Mouse (Mus musculus) stomach, embryonic 14.5 days (tissue): Measurements from ENCODE around the gene Cab39. TPM values are rescaled to one million over a fixed set of nuclear protein-coding genes. Genes with fewer than 3 reads are reported as not detected.

ENCODE experiments used
- ATAC-seq: fragments of 200-750 bp; cut with Nextera tagmentation; 2 replicates; pipeline ENCODE4 v1.8.0; 2017; ENCODE audit warnings: low read depth, moderate TSS enrichment; ENCODE audit not compliant: insufficient number of reproducible peaks, insufficient read depth, low FRiP score
- H3K27ac ChIP-seq: fragments of 300-500 bp; sonication (generic); 2 replicates; pipeline ENCODE4 v1.5.1; 2014; ENCODE audit warnings: mild to moderate bottlenecking, low read length, moderate library complexity, mixed read lengths
- H3K27me3 ChIP-seq: fragments of 300-500 bp; sonication (generic); 2 replicates; pipeline ENCODE4 v1.6.1; 2014; ENCODE audit warnings: low read length, control low read depth, mixed read lengths; ENCODE audit not compliant: control insufficient read depth, insufficient read depth
- H3K36me3 ChIP-seq: fragments of 300-500 bp; sonication (generic); 2 replicates; pipeline ENCODE4 v1.6.1; 2014; ENCODE audit warnings: mild to moderate bottlenecking, control low read depth, low read length, moderate library complexity, mixed read lengths; ENCODE audit not compliant: control insufficient read depth, insufficient read depth
- H3K4me1 ChIP-seq: fragments of 300-500 bp; sonication (generic); 2 replicates; pipeline ENCODE4 v1.6.1; 2014; ENCODE audit warnings: low read length, control low read depth, mixed read lengths; ENCODE audit not compliant: control insufficient read depth, insufficient read depth
- H3K4me2 ChIP-seq: fragments of 300-500 bp; sonication (generic); replicated peaks from 2 replicates; pipeline ENCODE4 v1.6.1; 2014; ENCODE audit warnings: low read depth, low read length, control low read depth
- H3K4me3 ChIP-seq: fragments of 300-500 bp; sonication (generic); 2 replicates; pipeline ENCODE4 v1.5.1; 2014; ENCODE audit warnings: low read depth, low read length, control low read depth
- H3K9ac ChIP-seq: fragments of 300-500 bp; sonication (generic); replicated peaks from 2 replicates; pipeline ENCODE4 v1.6.1; 2014; ENCODE audit warnings: low read depth, mild to moderate bottlenecking, control low read depth, low read length, moderate library complexity, mixed read lengths
- H3K9me3 ChIP-seq: fragments of 300-500 bp; sonication (generic); 2 replicates; pipeline ENCODE4 v1.6.1; 2016; ENCODE audit warnings: low read depth, low read length, control low read depth; ENCODE audit not compliant: control insufficient read depth
- WGBS: fragments of 180-500 bp; shearing (Covaris S2); extraction: QIAGEN DNeasy Blood & Tissue Kit; methylation state at CpG from one replicate; pipeline ENCODE4 v1.1.7; 2014; 5-methylcytosine and 5-hydroxymethylcytosine counted together
- polyA plus RNA-seq: library from polyadenylated mRNA; unstranded; fragments of >200 nt; fragmentation: Nextera tagmentation; extraction: Ambion mirVana; gene quantifications from 2 replicates; pipeline ENCODE4 v1.2.1, GENCODE M21; 2014

Gene Cab39
- polyA plus RNA-seq, 1 experiment from 2014 or later: 52.1 TPM

GRCm38 (mm10) chr1:85776154-85776553 lies 17.1 kb upstream of the Cab39 start:
- H3K4me1 ChIP-seq: no peaks in the 10 kb centered on the region
- 44% methylated on average over 10 of the region's 10 CpGs for WGBS
- no peak overlapping the region for H3K4me3 ChIP-seq
- no peak overlapping the region for H3K9ac ChIP-seq
- ATAC-seq: no peak
- H3K27me3 ChIP-seq: no peaks in the 10 kb centered on the region
- H3K9me3 ChIP-seq: no peaks in the 10 kb centered on the region
- no peak overlapping the region for H3K4me2 ChIP-seq
- no peaks in the 10 kb centered on the region for H3K36me3 ChIP-seq
- H3K27ac ChIP-seq: no peak overlapping the region

DNA sequence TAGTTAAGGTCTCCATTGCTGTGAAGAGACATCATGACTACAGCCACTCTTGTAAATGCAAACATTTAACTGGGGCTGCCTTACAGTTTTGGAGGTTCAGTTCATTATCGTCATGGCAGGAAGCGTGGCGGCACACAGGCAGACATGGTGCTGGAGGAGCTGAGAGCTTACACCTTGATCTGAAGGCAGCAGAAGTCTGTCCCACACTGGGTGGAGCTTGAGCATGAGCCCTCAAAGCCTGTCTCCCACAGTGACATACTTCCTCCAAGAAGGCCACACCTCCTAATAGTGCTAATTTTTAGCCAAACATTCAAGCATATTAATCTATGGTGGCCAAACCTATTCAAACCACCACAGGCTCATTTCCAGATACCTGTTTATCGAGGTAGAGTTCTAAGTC lies 14.8 kb upstream of the Cab39 start, which contains the start of gene A630001G21Rik:
TSS of gene A630001G21Rik (minus strand) at position 208 of the 400 bp plus-strand sequence.
- no peak within 1 kb of the TSS for H3K4me2 ChIP-seq
- H3K36me3 ChIP-seq: no peaks in the 10 kb centered on the region
- WGBS: 90% methylated on average over 4 of the region's 4 CpGs
- H3K27ac ChIP-seq: no peak within 1 kb of the TSS
- no peak within 1 kb of the TSS for H3K9ac ChIP-seq
- H3K4me1 ChIP-seq: no peaks in the 10 kb centered on the region
- no peak within 1 kb of the TSS for H3K4me3 ChIP-seq
- ATAC-seq: no peak
- H3K9me3 ChIP-seq: no peaks in the 10 kb centered on the region
- no peaks in the 10 kb centered on the region for H3K27me3 ChIP-seq

GRCm38 (mm10) chr1:85779012-85779411 lies 14.2 kb upstream of the Cab39 start:
- Histone ChIP-seq H3K27me3 (no peaks in the 10 kb centered on the region), H3K4me3 (no peak overlapping the region), H3K27ac (no peak overlapping the region), H3K9ac (no peak overlapping the region), H3K4me1 (no peaks in the 10 kb centered on the region), H3K36me3 (no peaks in the 10 kb centered on the region), H3K9me3 (no peaks in the 10 kb centered on the region), H3K4me2 (no peak overlapping the region)
- no peak for ATAC-seq
- WGBS: 69% methylated on average over 3 of the region's 3 CpGs

GRCm38 (mm10) chr1:85779428-85780180 lies 13.6 kb upstream of the Cab39 start:
- H3K4me2 ChIP-seq: no peak overlapping the region
- H3K9me3 ChIP-seq: no peaks in the 10 kb centered on the region
- no peak overlapping the region for H3K27ac ChIP-seq
- H3K4me3 ChIP-seq: no peak overlapping the region
- WGBS: 68% methylated on average over 4 of the region's 4 CpGs
- no peaks in the 10 kb centered on the region for H3K36me3 ChIP-seq
- no peak overlapping the region for H3K9ac ChIP-seq
- no peak for ATAC-seq
- H3K27me3 ChIP-seq: no peaks in the 10 kb centered on the region
- no peaks in the 10 kb centered on the region for H3K4me1 ChIP-seq

GRCm38 (mm10) chr1:85790565-85790964 lies 2.7 kb upstream of the Cab39 start:
- Histone ChIP-seq H3K4me2 (no peak overlapping the region), H3K4me1 (peaks cover 8% of the 10 kb centered on the region; the same call in 1 of the 2 replicates), H3K27me3 (no peaks in the 10 kb centered on the region), H3K36me3 (no peaks in the 10 kb centered on the region), H3K27ac (no peak overlapping the region), H3K4me3 (no peak overlapping the region), H3K9ac (no peak overlapping the region), H3K9me3 (no peaks in the 10 kb centered on the region)
- WGBS: 72% methylated on average over 3 of the region's 3 CpGs
- no peak for ATAC-seq

- peaks cover 13% of the 10 kb centered on the region; the same call in 1 of the 2 replicates for H3K4me1 ChIP-seq
- ATAC-seq: no peak
- H3K36me3 ChIP-seq: no peaks in the 10 kb centered on the region; the same call in 1 of the 2 replicates
- no peak overlapping the region for H3K9ac ChIP-seq
- no peak overlapping the region for H3K4me2 ChIP-seq
- no peaks in the 10 kb centered on the region for H3K9me3 ChIP-seq
- no peak overlapping the region for H3K4me3 ChIP-seq
- H3K27ac ChIP-seq: no peak overlapping the region
- WGBS: 79% methylated on average over 3 of the region's 3 CpGs
- no peaks in the 10 kb centered on the region for H3K27me3 ChIP-seq
These were observed 1.8 kb upstream of the Cab39 start for GRCm38 (mm10) chr1:85791476-85791875.

DNA sequence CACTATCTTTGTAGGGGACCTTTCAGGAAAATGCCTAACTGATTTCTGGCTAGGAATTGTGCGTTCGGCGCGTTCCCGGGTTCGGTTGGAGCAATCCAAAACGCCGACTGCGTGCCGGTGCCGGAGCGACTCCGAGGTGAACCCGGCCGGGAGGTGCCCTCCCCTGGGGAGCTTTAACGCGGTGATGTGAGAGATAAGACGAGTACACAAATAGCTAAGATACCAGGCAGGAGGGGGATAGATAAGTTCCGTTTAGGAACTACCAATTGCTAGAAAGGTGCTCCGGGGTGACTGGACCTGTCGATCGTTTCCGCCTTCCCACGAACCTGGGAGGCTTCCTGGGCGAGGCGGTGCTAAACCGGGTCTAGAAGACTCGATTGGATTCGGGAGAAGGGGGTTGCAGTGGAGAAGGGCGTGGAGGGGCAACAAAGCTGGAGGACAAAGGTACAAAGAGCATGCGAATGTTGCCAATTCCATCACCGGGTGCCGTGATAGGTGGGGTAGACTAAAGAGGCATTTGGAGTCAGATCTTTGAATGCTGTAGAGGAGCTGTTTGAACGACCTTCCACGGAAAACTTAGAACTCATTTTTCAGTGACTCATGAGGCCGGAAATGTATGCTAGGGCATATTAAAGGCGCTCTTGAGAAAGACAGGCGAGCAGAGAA lies 998 bp downstream of the Cab39 start:
- under 1% methylated on average over 38 of the region's 38 CpGs for WGBS
- no peaks in the 10 kb centered on the region for H3K27me3 ChIP-seq
- peak overlapping the region; percentile 98 for H3K9ac ChIP-seq
- H3K9me3 ChIP-seq: no peaks in the 10 kb centered on the region
- peaks cover 13% of the 10 kb centered on the region; the same call in 1 of the 2 replicates for H3K4me1 ChIP-seq
- H3K4me2 ChIP-seq: peak overlapping the region; percentile 60
- ATAC-seq: peak; percentile 15
- peak overlapping the region; percentile 98 for H3K4me3 ChIP-seq
- no peaks in the 10 kb centered on the region; the same call in 1 of the 2 replicates for H3K36me3 ChIP-seq
- H3K27ac ChIP-seq: peak overlapping the region; percentile 94

- no peak for ATAC-seq
- no peaks in the 10 kb centered on the region for H3K27me3 ChIP-seq
- peak overlapping the region; percentile 9; the same call in 1 of the 2 replicates for H3K4me3 ChIP-seq
These were observed 2.0 kb downstream of the Cab39 start for GRCm38 (mm10) chr1:85795196-85795595.

More at GRCm38 (mm10) chr1:85795196-85795595, 2.0 kb downstream of the Cab39 start:
- Histone ChIP-seq H3K9me3 (no peaks in the 10 kb centered on the region), H3K36me3 (no peaks in the 10 kb centered on the region; the same call in 1 of the 2 replicates), H3K27ac (no peak overlapping the region), H3K4me2 (peak overlapping the region; percentile 27; the same call in 1 of the 2 replicates), H3K4me1 (peaks cover 15% of the 10 kb centered on the region), H3K9ac (no peak overlapping the region)
- WGBS: 50% methylated on average over 3 of the region's 3 CpGs
